Mouse (Mus musculus): ENCODE results near the gene Psmd4.

GRCm38 (mm10) chr3:94984312-94984711, 58.1 kb downstream of the Psmd4 start:
- TF ChIP-seq CTCF (IDR thresholded peaks at IDR 0.05; ENCODE audit: low read depth, low read length) (no peak), POLR2A (IDR thresholded peaks at IDR 0.05; ENCODE audit: insufficient read depth, low read length) (no peak)
